Mouse (Mus musculus): ENCODE measurements around the gene Epn2. TPM values are rescaled to one million over a fixed set of nuclear protein-coding genes. Genes with fewer than 3 reads are reported as not detected.

Epn2 gene
- polyA plus RNA-seq, 1 experiment, result 14.1 TPM

- no peak for TF ChIP-seq POLR2A (IDR thresholded peaks at IDR 0.05; ENCODE audit: insufficient read length, low read depth)
- TF ChIP-seq MAX (IDR thresholded peaks at IDR 0.05; ENCODE audit: low read depth), result no peak
- TF ChIP-seq TCF3 (IDR thresholded peaks at IDR 0.05; ENCODE audit: insufficient read length, low read depth), result no peak
- no peak for TF ChIP-seq SRF (IDR thresholded peaks at IDR 0.05; ENCODE audit: control insufficient read depth, insufficient read length, low read depth)
- TF ChIP-seq USF1 (IDR thresholded peaks at IDR 0.05; ENCODE audit: low read depth), result no peak
- no peak for TF ChIP-seq MYOD1 (IDR thresholded peaks at IDR 0.05; ENCODE audit: control insufficient read depth in 1 of 3, insufficient read length in 2 of 3, low read depth in 2 of 3)
- no peak for TF ChIP-seq E2F4 (IDR thresholded peaks at IDR 0.05; ENCODE audit: insufficient read depth)
- no peak for TF ChIP-seq REST (IDR thresholded peaks at IDR 0.05; ENCODE audit: insufficient read depth, insufficient read length)
- no peak for TF ChIP-seq MYOG (IDR thresholded peaks at IDR 0.05; ENCODE audit: control insufficient read depth in 1 of 3, insufficient read depth in 1 of 3, insufficient read length in 2 of 3, low read depth in 2 of 3)
- no peak for TF ChIP-seq CEBPB (IDR thresholded peaks at IDR 0.05; ENCODE audit: insufficient read depth, poor library complexity, severe bottlenecking)
- no peak for TF ChIP-seq POLR2AphosphoS2 (IDR thresholded peaks at IDR 0.05; ENCODE audit: insufficient read length, low read depth)
- no peak for TF ChIP-seq TCF12 (IDR thresholded peaks at IDR 0.05; ENCODE audit: insufficient read depth, poor library complexity, severe bottlenecking)
- H3K36me3 ChIP-seq (ENCODE audit: control insufficient read depth, insufficient read depth), result no peaks in the 10 kb centered on the region
- no peaks in the 10 kb centered on the region for H3K27me3 ChIP-seq (ENCODE audit: control insufficient read depth, insufficient read depth, insufficient read length)
- H3K79me2 ChIP-seq (ENCODE audit: control insufficient read depth, insufficient read depth), result no peaks in the 10 kb centered on the region
- no peak overlapping the region for H3K4me3 ChIP-seq
- H3ac ChIP-seq (ENCODE audit: control insufficient read depth, insufficient read length), result no peak overlapping the region
- no peak overlapping the region for H3K4me2 ChIP-seq (ENCODE audit: low read depth)
These were observed 37.9 kb upstream of the Epn2 start for GRCm38 (mm10) chr11:61617293-61617975.

GRCm38 (mm10) chr11:61616523-61617292 is 37.2 kb upstream of the Epn2 start:
- H3ac ChIP-seq (ENCODE audit: control insufficient read depth, insufficient read length), result no peak overlapping the region
- H3K4me3 ChIP-seq, result no peak overlapping the region
- peak overlapping the region; percentile 56 for H3K4me2 ChIP-seq (ENCODE audit: low read depth)
- no peaks in the 10 kb centered on the region for H3K79me2 ChIP-seq (ENCODE audit: control insufficient read depth, insufficient read depth)
- no peak for TF ChIP-seq CEBPB (IDR thresholded peaks at IDR 0.05; ENCODE audit: insufficient read depth, poor library complexity, severe bottlenecking)
- no peak for TF ChIP-seq E2F4 (IDR thresholded peaks at IDR 0.05; ENCODE audit: insufficient read depth)
- TF ChIP-seq MAX (IDR thresholded peaks at IDR 0.05; ENCODE audit: low read depth), result no peak
- no peak for TF ChIP-seq SRF (IDR thresholded peaks at IDR 0.05; ENCODE audit: control insufficient read depth, insufficient read length, low read depth)
- TF ChIP-seq MYOG (IDR thresholded peaks at IDR 0.05; ENCODE audit: control insufficient read depth in 1 of 3, insufficient read depth in 1 of 3, insufficient read length in 2 of 3, low read depth in 2 of 3), result no peak
- no peak for TF ChIP-seq POLR2AphosphoS2 (IDR thresholded peaks at IDR 0.05; ENCODE audit: insufficient read length, low read depth)
- no peak for TF ChIP-seq MYOD1 (IDR thresholded peaks at IDR 0.05; ENCODE audit: control insufficient read depth in 1 of 3, insufficient read length in 2 of 3, low read depth in 2 of 3)
- TF ChIP-seq TCF3 (IDR thresholded peaks at IDR 0.05; ENCODE audit: insufficient read length, low read depth), result no peak
- TF ChIP-seq REST (IDR thresholded peaks at IDR 0.05; ENCODE audit: insufficient read depth, insufficient read length), result no peak
- TF ChIP-seq USF1 (IDR thresholded peaks at IDR 0.05; ENCODE audit: low read depth), result no peak
- no peak for TF ChIP-seq POLR2A (IDR thresholded peaks at IDR 0.05; ENCODE audit: insufficient read length, low read depth)
- TF ChIP-seq TCF12 (IDR thresholded peaks at IDR 0.05; ENCODE audit: insufficient read depth, poor library complexity, severe bottlenecking), result no peak
- H3K27me3 ChIP-seq (ENCODE audit: control insufficient read depth, insufficient read depth, insufficient read length), result no peaks in the 10 kb centered on the region
- no peaks in the 10 kb centered on the region for H3K36me3 ChIP-seq (ENCODE audit: control insufficient read depth, insufficient read depth)

DNA sequence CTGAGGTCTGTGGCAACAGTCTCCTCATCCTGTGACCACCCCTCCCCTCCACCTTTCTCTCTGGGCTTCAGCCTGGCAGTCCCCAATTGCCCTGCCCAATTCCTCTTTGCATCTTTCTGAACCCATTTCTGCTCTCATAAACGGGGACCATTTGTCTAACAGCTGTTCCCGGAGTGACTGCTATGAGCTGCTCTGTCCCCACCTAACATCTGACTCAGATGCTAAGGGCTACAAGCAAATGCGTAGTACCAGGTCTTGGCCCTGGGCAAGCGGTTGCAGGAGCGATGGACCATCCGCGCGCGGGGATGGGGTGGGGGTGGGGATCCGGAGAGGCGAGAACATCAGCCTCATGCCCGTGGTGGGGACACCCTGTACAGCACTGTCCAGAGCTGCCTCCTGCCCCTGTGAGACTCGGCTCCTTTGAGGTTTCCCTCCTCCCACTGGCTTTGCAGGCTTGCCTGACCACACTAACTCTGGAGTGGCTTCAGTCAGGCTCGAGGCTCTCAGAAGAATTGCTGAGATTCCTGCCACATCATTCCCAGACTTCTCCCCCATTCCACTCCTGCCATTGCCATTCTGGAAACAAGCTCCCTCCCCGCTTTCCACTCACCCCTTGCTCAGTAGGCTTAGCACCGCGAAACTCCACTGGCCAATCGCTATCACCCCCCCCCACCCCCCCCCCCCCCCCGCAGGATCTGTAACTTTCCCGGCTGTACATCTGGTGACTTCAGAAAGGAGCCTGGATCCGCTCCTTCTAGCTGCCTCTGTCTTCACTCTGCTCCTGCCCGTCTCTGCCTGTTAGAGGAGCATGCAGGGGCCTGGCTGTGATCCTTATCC is 36.4 kb upstream of the Epn2 start:
- no peak overlapping the region for H3K4me3 ChIP-seq
- H3K4me2 ChIP-seq (ENCODE audit: low read depth), result peak overlapping the region; percentile 70
- H3K36me3 ChIP-seq (ENCODE audit: control insufficient read depth, insufficient read depth), result no peaks in the 10 kb centered on the region
- H3K79me2 ChIP-seq (ENCODE audit: control insufficient read depth, insufficient read depth), result no peaks in the 10 kb centered on the region
- no peak overlapping the region for H3ac ChIP-seq (ENCODE audit: control insufficient read depth, insufficient read length)
- TF ChIP-seq MYOD1 (IDR thresholded peaks at IDR 0.05; ENCODE audit: control insufficient read depth in 1 of 3, insufficient read length in 2 of 3, low read depth in 2 of 3), result peak in 2 of 3 experiments; percentile 64 to 78
- TF ChIP-seq MYOG (IDR thresholded peaks at IDR 0.05; ENCODE audit: control insufficient read depth in 1 of 3, insufficient read depth in 1 of 3, insufficient read length in 2 of 3, low read depth in 2 of 3), result peak; percentile 31 to 68 (median 47)
- TF ChIP-seq E2F4 (IDR thresholded peaks at IDR 0.05; ENCODE audit: insufficient read depth), result no peak
- TF ChIP-seq TCF12 (IDR thresholded peaks at IDR 0.05; ENCODE audit: insufficient read depth, poor library complexity, severe bottlenecking), result peak; percentile 22
- H3K27me3 ChIP-seq (ENCODE audit: control insufficient read depth, insufficient read depth, insufficient read length), result no peaks in the 10 kb centered on the region

DNA sequence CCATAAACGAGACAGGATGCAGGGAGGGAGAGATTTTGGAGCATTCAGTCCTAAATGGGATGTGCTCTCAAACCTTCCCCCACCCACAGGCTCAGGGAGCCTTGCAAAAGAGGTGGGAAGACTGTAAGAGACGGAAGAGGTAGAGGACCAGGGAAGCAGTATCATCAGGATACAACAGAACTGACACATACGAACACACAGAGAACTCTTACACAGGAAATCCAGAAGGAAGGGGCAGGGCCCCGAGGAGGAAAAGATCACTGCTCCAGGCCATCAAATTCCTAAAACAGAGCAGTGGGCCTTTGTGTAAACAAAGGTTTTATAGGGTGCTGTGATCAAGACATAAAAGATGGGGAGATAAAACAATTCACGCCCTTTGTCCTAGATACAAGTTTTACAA is 34.9 kb upstream of the Epn2 start:
- H3K4me3 ChIP-seq, result no peak overlapping the region
- TF ChIP-seq POLR2A (IDR thresholded peaks at IDR 0.05; ENCODE audit: insufficient read length, low read depth) (no peak), TCF3 (IDR thresholded peaks at IDR 0.05; ENCODE audit: insufficient read length, low read depth) (no peak), MYOG (IDR thresholded peaks at IDR 0.05; ENCODE audit: control insufficient read depth in 1 of 3, insufficient read depth in 1 of 3, insufficient read length in 2 of 3, low read depth in 2 of 3) (no peak), MYOD1 (IDR thresholded peaks at IDR 0.05; ENCODE audit: control insufficient read depth in 1 of 3, insufficient read length in 2 of 3, low read depth in 2 of 3) (no peak), REST (IDR thresholded peaks at IDR 0.05; ENCODE audit: insufficient read depth, insufficient read length) (no peak), TCF12 (IDR thresholded peaks at IDR 0.05; ENCODE audit: insufficient read depth, poor library complexity, severe bottlenecking) (no peak), POLR2AphosphoS2 (IDR thresholded peaks at IDR 0.05; ENCODE audit: insufficient read length, low read depth) (no peak), MAX (IDR thresholded peaks at IDR 0.05; ENCODE audit: low read depth) (no peak), SRF (IDR thresholded peaks at IDR 0.05; ENCODE audit: control insufficient read depth, insufficient read length, low read depth) (no peak), USF1 (IDR thresholded peaks at IDR 0.05; ENCODE audit: low read depth) (no peak), CEBPB (IDR thresholded peaks at IDR 0.05; ENCODE audit: insufficient read depth, poor library complexity, severe bottlenecking) (no peak), E2F4 (IDR thresholded peaks at IDR 0.05; ENCODE audit: insufficient read depth) (no peak)
- H3K36me3 ChIP-seq (ENCODE audit: control insufficient read depth, insufficient read depth), result no peaks in the 10 kb centered on the region
- H3K79me2 ChIP-seq (ENCODE audit: control insufficient read depth, insufficient read depth), result no peaks in the 10 kb centered on the region
- no peaks in the 10 kb centered on the region for H3K27me3 ChIP-seq (ENCODE audit: control insufficient read depth, insufficient read depth, insufficient read length)
- H3ac ChIP-seq (ENCODE audit: control insufficient read depth, insufficient read length), result no peak overlapping the region
- H3K4me2 ChIP-seq (ENCODE audit: low read depth), result no peak overlapping the region
